Mouse (Mus musculus): ENCODE results near the gene Thrsp. TPM values are rescaled to one million over a fixed set of nuclear protein-coding genes. Genes with fewer than 3 reads are reported as not detected.

Thrsp gene
- total RNA-seq, 2 experiments from 2014 or later: 27.7 to 34.9 TPM

DNA sequence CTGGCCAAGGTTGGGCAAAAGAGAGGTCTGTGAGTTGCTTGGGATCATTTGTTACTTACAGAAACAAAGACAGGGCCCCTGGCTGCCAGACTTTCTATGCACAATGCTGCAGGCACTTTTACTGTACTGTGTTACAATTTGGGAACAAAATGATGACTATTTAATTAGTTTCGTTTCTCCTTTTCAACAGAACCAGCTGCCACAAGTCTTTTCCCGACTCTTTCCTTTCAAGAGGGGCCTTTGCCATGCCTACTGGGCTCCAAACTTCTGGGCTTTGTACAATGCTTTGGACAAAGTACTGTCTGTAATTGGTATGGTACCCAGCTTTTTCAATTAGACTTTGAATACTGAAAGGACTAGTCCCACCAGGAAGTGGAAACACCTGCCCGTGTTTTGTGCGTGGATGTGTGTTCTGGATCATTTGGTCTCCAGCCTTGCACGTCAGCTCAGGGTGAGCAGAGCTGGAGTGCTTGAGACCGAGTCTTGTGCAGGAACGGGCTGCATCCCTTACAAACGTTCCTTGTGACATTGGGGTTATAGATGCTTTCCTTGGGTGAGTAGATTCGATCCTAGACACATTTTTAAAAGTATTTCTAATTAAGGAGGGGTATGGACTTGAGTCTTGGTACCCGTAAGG, 33.9 kb downstream of the Thrsp start:
- intact Hi-C loops (cut with DNase I): no loop called here
- DNase-seq: no peak

DNA sequence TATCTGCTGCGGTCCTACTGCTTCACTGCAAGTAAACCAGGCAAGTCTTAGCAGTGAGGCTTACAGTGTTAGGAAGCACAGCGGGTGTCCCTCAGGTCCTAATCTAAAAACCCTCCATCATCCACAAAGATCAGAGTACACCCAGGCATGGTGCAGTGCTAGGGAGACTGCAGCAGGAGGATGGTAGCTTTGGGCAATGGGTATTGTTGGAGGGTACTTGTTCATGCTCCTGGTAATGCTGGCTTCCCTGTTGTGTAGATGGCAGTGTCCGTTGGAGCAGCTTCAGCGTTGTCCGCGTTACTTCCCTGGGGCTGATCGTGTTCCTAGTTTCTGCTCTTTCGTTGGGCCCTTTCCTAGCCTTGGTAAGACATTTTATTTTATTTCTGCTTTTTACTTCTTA, 34.9 kb downstream of the Thrsp start:
- no peak for DNase-seq
- intact Hi-C loops (cut with DNase I): no loop called here

DNA sequence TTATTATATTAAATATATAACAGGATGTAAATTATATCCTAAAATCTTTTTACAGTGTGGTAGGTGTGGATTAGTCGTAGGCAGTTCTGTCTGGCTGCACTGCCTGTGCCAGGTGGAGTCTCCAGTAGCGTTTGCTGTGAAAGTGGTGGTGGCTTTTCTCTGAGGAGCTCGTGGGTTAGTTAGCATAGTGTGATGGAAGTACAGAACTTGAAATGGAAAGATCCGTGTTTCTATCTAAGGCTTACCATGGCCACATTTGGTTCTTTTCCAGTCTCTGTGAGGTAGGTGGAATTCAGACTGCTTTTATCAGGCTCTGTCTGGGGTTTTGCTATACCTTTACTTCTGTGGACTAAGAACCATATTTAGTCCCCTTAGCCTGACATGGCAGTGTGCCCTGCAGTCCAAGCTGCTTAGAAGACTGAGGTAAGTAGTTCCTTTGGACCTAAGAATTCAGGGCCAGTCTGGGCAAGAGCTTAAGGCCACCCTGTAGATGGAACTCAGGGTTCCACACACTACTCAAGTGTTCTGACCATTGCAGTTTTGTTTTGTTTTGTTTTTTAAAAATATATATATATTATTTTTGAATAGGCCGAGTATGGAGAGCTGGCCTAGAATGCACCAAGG, 36.9 kb downstream of the Thrsp start:
- DNase-seq: no peak
- intact Hi-C loops (cut with DNase I): no loop called here

DNA sequence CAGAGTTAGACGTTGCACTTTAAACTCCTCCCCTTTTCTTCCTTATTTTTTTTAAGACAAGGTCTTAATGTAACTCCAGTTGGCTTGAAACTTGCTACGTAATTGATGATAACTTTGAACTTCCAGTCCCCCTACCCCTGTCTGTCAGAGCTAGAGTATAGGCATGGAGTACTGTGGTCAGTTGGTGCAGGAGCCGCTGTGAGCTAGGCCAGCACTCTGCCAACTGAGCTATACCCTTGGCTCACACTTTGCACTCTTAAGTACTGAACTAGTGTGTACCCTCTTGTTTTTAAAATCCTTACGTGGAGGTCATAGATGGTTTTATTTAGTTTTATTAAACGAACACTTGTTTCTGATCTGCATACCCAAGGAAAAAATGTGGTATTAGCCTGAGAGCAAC, 38.2 kb downstream of the Thrsp start:
- intact Hi-C loops (cut with DNase I): no loop called here
- no peak for DNase-seq

DNA sequence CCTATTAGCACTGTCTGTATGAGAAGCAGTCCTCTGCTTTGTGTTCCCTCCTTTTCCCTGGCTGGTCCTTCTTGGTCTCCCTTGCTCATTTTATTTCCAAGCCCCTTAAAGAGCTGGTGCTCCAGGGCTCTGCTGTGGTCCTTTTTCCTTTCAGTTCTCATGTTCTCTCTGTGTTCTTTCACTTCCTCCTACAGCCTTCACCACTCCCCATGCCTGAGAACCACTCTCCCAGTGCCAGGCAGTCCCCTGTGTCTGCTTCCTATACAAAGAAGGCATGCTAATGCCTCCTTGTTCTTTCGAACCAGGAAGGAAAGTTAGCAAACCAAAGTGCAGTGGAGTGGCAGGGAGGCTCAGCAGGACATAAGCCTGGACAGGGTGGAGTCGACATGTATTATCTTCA, 41.6 kb downstream of the Thrsp start:
- intact Hi-C loops (cut with DNase I): no loop called here
- DNase-seq: no peak

DNA sequence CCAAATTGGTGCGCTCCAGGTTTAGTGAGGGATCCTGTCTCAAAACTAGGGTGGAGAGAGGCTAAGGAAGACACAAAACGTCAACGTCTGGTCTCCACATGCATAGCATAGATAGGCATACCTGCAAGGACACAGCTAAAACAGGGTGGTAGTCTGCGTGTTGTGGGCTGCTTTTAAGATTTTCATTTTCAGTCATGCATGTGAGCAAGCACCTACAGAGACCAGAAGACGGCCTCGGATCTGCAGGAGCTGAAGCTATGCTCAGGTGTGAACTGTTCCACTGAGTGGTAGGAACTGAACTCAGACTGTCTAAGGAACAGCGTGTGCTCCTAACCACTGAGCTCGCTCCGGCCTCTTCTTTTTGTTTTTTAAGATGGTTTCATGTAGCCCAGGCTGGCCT, 42.4 kb downstream of the Thrsp start:
- intact Hi-C loops (cut with DNase I): no loop called here

DNA sequence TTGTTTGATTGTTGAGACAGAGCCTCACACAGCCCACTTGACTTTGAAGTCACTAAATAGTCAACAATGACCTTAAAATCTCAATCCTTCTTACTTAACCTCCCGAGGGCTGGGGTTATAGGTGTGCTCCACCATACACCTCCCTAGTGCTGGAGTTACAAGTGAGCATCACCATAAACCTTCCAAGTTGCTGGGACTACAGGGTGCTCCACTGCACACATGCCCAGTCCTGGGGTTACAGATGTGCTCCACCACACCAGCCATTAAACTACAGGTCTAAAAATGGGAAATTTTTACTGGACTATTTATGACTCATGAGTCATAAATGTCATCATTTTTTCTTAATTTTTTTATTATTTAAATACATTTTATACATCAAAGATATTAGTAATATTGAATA, 51.6 kb downstream of the Thrsp start:
- DNase-seq: no peak
- intact Hi-C loops (cut with DNase I): loop anchor here (5.0 kb wide), 1 partner anchor 399 kb away; no protein-coding TSS in a partner anchor

More for the DNA sequence above, 42.4 kb downstream of the Thrsp start:
- DNase-seq: no peak

Other genes with a start within 250 kb of the Thrsp start
- gene Usp35, start 85.7 kb downstream of the Thrsp start, total RNA-seq (2021): 1 to 10 TPM; 1.2 to 1.9 TPM
- 1 to 10 TPM; 3.0 to 3.3 TPM for gene Kctd21, start 85.4 kb downstream of the Thrsp start, total RNA-seq (2021)
- 1 to 10 TPM; 5.1 to 5.5 TPM for gene Alg8, start 46.1 kb downstream of the Thrsp start, total RNA-seq (2021)
- 100 to 1,000 TPM; 516 to 524 TPM for gene Ndufc2, start 17.7 kb downstream of the Thrsp start, total RNA-seq (2021)
- under 1 TPM; 0.29 to 0.41 TPM for gene Kctd14, start 33.6 kb upstream of the Thrsp start, total RNA-seq (2021)
- 10 to 100 TPM; 35.6 to 44.2 TPM for gene Ints4, start 63.2 kb upstream of the Thrsp start, total RNA-seq (2021)
- gene Aamdc, start 161.8 kb upstream of the Thrsp start, total RNA-seq (2021): 10 to 100 TPM; 47.5 to 48.8 TPM
- 10 to 100 TPM; 17.4 to 18.6 TPM for gene Rsf1, start 162.2 kb upstream of the Thrsp start, total RNA-seq (2021)

All from heart, postnatal 14 days (tissue).